Mouse (Mus musculus): ENCODE results near the gene Gm20388. TPM values are rescaled to one million over a fixed set of nuclear protein-coding genes. Genes with fewer than 3 reads are reported as not detected.

The Gm20388 gene
- total RNA-seq, 1 experiment: 27.0 TPM

- no peak for TF ChIP-seq CHD2 (IDR thresholded peaks at IDR 0.05; ENCODE audit: low read depth, low read length)
- TF ChIP-seq ZC3H11A (IDR thresholded peaks at IDR 0.05; ENCODE audit: borderline replicate concordance, low read depth, low read length): no peak
- no peak for TF ChIP-seq ZNF384 (IDR thresholded peaks at IDR 0.05; ENCODE audit: low read depth, low read length)
- TF ChIP-seq HCFC1 (IDR thresholded peaks at IDR 0.05; ENCODE audit: borderline replicate concordance, insufficient read depth, low read length): no peak
- TF ChIP-seq MAFK (IDR thresholded peaks at IDR 0.05; ENCODE audit: insufficient read depth, low read depth, low read length): no peak
- H3K4me1 ChIP-seq (ENCODE audit: control insufficient read depth in 2 of 2, insufficient read depth in 2 of 2, low read length in 2 of 2, poor library complexity in 1 of 2): peaks cover 19 to 66% of the 10 kb centered on the region in 2 experiments
- no peak overlapping the region for H3K9ac ChIP-seq (ENCODE audit: insufficient read depth, low read depth, low read length, poor library complexity, severe bottlenecking)
- no peaks in the 10 kb centered on the region for H3K9me3 ChIP-seq (ENCODE audit: control insufficient read depth, insufficient read depth, low read depth, low read length)
- no peak overlapping the region for H3K4me3 ChIP-seq (ENCODE audit: insufficient read depth in 1 of 2, low read depth in 1 of 2, low read length in 2 of 2, poor library complexity in 1 of 2, severe bottlenecking in 1 of 2)
- no peaks in the 10 kb centered on the region for H3K36me3 ChIP-seq (ENCODE audit: control insufficient read depth, insufficient read depth, low read length, poor library complexity, severe bottlenecking)
- DNase-seq (ENCODE audit: low read depth, low spot score): no peak
- peak overlapping the region; percentile 81; the same call in 1 of the 2 replicates for H3K27ac ChIP-seq (ENCODE audit: insufficient read depth, low read depth, low read length, poor library complexity, severe bottlenecking)
- in situ Hi-C loops (cut with MboI; ENCODE audit: low sequenced_read_pairs in 2 of 2, unreplicated experiment in 2 of 2): loop anchor here in 1 of 2 experiments (10.0 kb wide), 1 partner anchor 124 kb away; no protein-coding TSS in a partner anchor
These were observed 618.6 kb downstream of the Gm20388 start for GRCm38 (mm10) chr8:120529226-120529625.

- peak overlapping the region; percentile 20; the same call in 1 of the 2 replicates for H3K9ac ChIP-seq (ENCODE audit: insufficient read depth, low read depth, low read length, poor library complexity, severe bottlenecking)
- peak; percentile 43 for DNase-seq (ENCODE audit: low read depth, low spot score)
- in situ Hi-C loops (cut with MboI; ENCODE audit: low sequenced_read_pairs in 2 of 2, unreplicated experiment in 2 of 2): no loop called here
- peak overlapping the region; percentile 86 for H3K27ac ChIP-seq (ENCODE audit: insufficient read depth, low read depth, low read length, poor library complexity, severe bottlenecking)
- H3K4me1 ChIP-seq (ENCODE audit: control insufficient read depth in 2 of 2, insufficient read depth in 2 of 2, low read length in 2 of 2, poor library complexity in 1 of 2): peaks cover 14 to 56% of the 10 kb centered on the region in 2 experiments
- no peak for TF ChIP-seq ZC3H11A (IDR thresholded peaks at IDR 0.05; ENCODE audit: borderline replicate concordance, low read depth, low read length)
- TF ChIP-seq HCFC1 (IDR thresholded peaks at IDR 0.05; ENCODE audit: borderline replicate concordance, insufficient read depth, low read length): no peak
- no peak for TF ChIP-seq MAFK (IDR thresholded peaks at IDR 0.05; ENCODE audit: insufficient read depth, low read depth, low read length)
- TF ChIP-seq ZNF384 (IDR thresholded peaks at IDR 0.05; ENCODE audit: low read depth, low read length): no peak
- no peak for TF ChIP-seq CHD2 (IDR thresholded peaks at IDR 0.05; ENCODE audit: low read depth, low read length)
- H3K4me3 ChIP-seq (ENCODE audit: insufficient read depth in 1 of 2, low read depth in 1 of 2, low read length in 2 of 2, poor library complexity in 1 of 2, severe bottlenecking in 1 of 2): peak overlapping the region in 1 of 2 experiments; percentile 16; a peak in 2 of 4 replicates
- no peaks in the 10 kb centered on the region for H3K9me3 ChIP-seq (ENCODE audit: control insufficient read depth, insufficient read depth, low read depth, low read length)
- H3K36me3 ChIP-seq (ENCODE audit: control insufficient read depth, insufficient read depth, low read length, poor library complexity, severe bottlenecking): no peaks in the 10 kb centered on the region
These were observed 620.5 kb downstream of the Gm20388 start for GRCm38 (mm10) chr8:120530954-120531656.

GRCm38 (mm10) chr8:120531775-120532516 is 621.3 kb downstream of the Gm20388 start:
- H3K27ac ChIP-seq (ENCODE audit: insufficient read depth, low read depth, low read length, poor library complexity, severe bottlenecking): peak overlapping the region; percentile 86; the same call in 1 of the 2 replicates
- no peaks in the 10 kb centered on the region for H3K9me3 ChIP-seq (ENCODE audit: control insufficient read depth, insufficient read depth, low read depth, low read length)
- TF ChIP-seq HCFC1 (IDR thresholded peaks at IDR 0.05; ENCODE audit: borderline replicate concordance, insufficient read depth, low read length): no peak
- no peak for TF ChIP-seq ZNF384 (IDR thresholded peaks at IDR 0.05; ENCODE audit: low read depth, low read length)
- no peak for TF ChIP-seq CHD2 (IDR thresholded peaks at IDR 0.05; ENCODE audit: low read depth, low read length)
- no peak for TF ChIP-seq MAFK (IDR thresholded peaks at IDR 0.05; ENCODE audit: insufficient read depth, low read depth, low read length)
- TF ChIP-seq ZC3H11A (IDR thresholded peaks at IDR 0.05; ENCODE audit: borderline replicate concordance, low read depth, low read length): no peak
- in situ Hi-C loops (cut with MboI; ENCODE audit: low sequenced_read_pairs in 2 of 2, unreplicated experiment in 2 of 2): no loop called here
- H3K4me1 ChIP-seq (ENCODE audit: control insufficient read depth in 2 of 2, insufficient read depth in 2 of 2, low read length in 2 of 2, poor library complexity in 1 of 2): peaks cover 14 to 48% of the 10 kb centered on the region in 2 experiments
- peak overlapping the region; percentile 54; the same call in 1 of the 2 replicates for H3K9ac ChIP-seq (ENCODE audit: insufficient read depth, low read depth, low read length, poor library complexity, severe bottlenecking)
- no peak for DNase-seq (ENCODE audit: low read depth, low spot score)
- peak overlapping the region; percentile 13 to 24; a peak in 1 of 4 replicates for H3K4me3 ChIP-seq (ENCODE audit: insufficient read depth in 1 of 2, low read depth in 1 of 2, low read length in 2 of 2, poor library complexity in 1 of 2, severe bottlenecking in 1 of 2)
- no peaks in the 10 kb centered on the region for H3K36me3 ChIP-seq (ENCODE audit: control insufficient read depth, insufficient read depth, low read length, poor library complexity, severe bottlenecking)

GRCm38 (mm10) chr8:120532517-120533215 is 622.0 kb downstream of the Gm20388 start:
- Histone ChIP-seq H3K27ac (ENCODE audit: insufficient read depth, low read depth, low read length, poor library complexity, severe bottlenecking) (peak overlapping the region; percentile 65; the same call in 1 of the 2 replicates), H3K9me3 (ENCODE audit: control insufficient read depth, insufficient read depth, low read depth, low read length) (no peaks in the 10 kb centered on the region), H3K4me1 (ENCODE audit: control insufficient read depth in 2 of 2, insufficient read depth in 2 of 2, low read length in 2 of 2, poor library complexity in 1 of 2) (peaks cover 14 to 41% of the 10 kb centered on the region in 2 experiments), H3K36me3 (ENCODE audit: control insufficient read depth, insufficient read depth, low read length, poor library complexity, severe bottlenecking) (no peaks in the 10 kb centered on the region), H3K4me3 (ENCODE audit: insufficient read depth in 1 of 2, low read depth in 1 of 2, low read length in 2 of 2, poor library complexity in 1 of 2, severe bottlenecking in 1 of 2) (peak overlapping the region; percentile 24 to 60), H3K9ac (ENCODE audit: insufficient read depth, low read depth, low read length, poor library complexity, severe bottlenecking) (peak overlapping the region; percentile 66; the same call in 1 of the 2 replicates)
- DNase-seq (ENCODE audit: low read depth, low spot score): peak; percentile 49
- TF ChIP-seq ZNF384 (IDR thresholded peaks at IDR 0.05; ENCODE audit: low read depth, low read length): no peak
- TF ChIP-seq CHD2 (IDR thresholded peaks at IDR 0.05; ENCODE audit: low read depth, low read length): no peak
- TF ChIP-seq ZC3H11A (IDR thresholded peaks at IDR 0.05; ENCODE audit: borderline replicate concordance, low read depth, low read length): no peak
- TF ChIP-seq MAFK (IDR thresholded peaks at IDR 0.05; ENCODE audit: insufficient read depth, low read depth, low read length): no peak
- TF ChIP-seq HCFC1 (IDR thresholded peaks at IDR 0.05; ENCODE audit: borderline replicate concordance, insufficient read depth, low read length): no peak
- in situ Hi-C loops (cut with MboI; ENCODE audit: low sequenced_read_pairs in 2 of 2, unreplicated experiment in 2 of 2): no loop called here
